Mouse (Mus musculus): ENCODE results near the gene Ttf1. TPM values are rescaled to one million over a fixed set of nuclear protein-coding genes. Genes with fewer than 3 reads are reported as not detected.

Ttf1 gene
- polyA plus RNA-seq, 1 experiment from 2014 or later, result 10.5 TPM

Other genes starting within 250 kb of the Ttf1 start
- 21.8 and 23.1 TPM in 2 replicates for gene Gtf3c4, start 219.9 kb upstream of the Ttf1 start, polyA plus RNA-seq (2015; fragmentation: Nextera tagmentation; extraction: Ambion mirVana)
- gene Ddx31, start 219.9 kb upstream of the Ttf1 start, polyA plus RNA-seq (2015; fragmentation: Nextera tagmentation; extraction: Ambion mirVana), result 17.2 and 17.3 TPM in 2 replicates
- gene Barhl1, start 143.6 kb upstream of the Ttf1 start, polyA plus RNA-seq (2015; fragmentation: Nextera tagmentation; extraction: Ambion mirVana), result 0.70 and 1.3 TPM in 2 replicates
- gene Cfap77, start 5.2 kb upstream of the Ttf1 start, polyA plus RNA-seq (2015; fragmentation: Nextera tagmentation; extraction: Ambion mirVana), result 0.26 TPM in 1 of 2 replicates, not detected in the other
- gene Setx, start 63.9 kb downstream of the Ttf1 start, polyA plus RNA-seq (2015; fragmentation: Nextera tagmentation; extraction: Ambion mirVana), result 13.7 and 14.0 TPM in 2 replicates
- 11.7 and 13.5 TPM in 2 replicates for gene Ntng2, start 192.7 kb downstream of the Ttf1 start, polyA plus RNA-seq (2015; fragmentation: Nextera tagmentation; extraction: Ambion mirVana)